9 mouse cellular contexts compared by ENCODE assay signal in genomic region chr14:121920511-121921124, GRCm38 (mm10). TPM values are rescaled to one million over a fixed set of nuclear protein-coding genes. Genes with fewer than 3 reads are reported as not detected.
DNase-seq lines count a peak whose midpoint lies in the region; ATAC-seq and TF ChIP-seq lines count a peak whose summit lies in the region.
"Had no signal": no experiment of that assay in that cellular context is flagged by ENCODE, and none has a peak within 500 bp of the region (broad histone marks: within the 10 kb centered on the region; RNA-seq: fewer than 3 reads in every experiment).

No protein-coding gene starts in this region.

- DNase-seq in heart, adult 9 months (ENCODE audit: low spot score in 2 of 2), result no peak
- peak; percentile 1 for DNase-seq in thymus, postnatal 0 days (ENCODE audit: low spot score)
- DNase-seq in thymus, adult 18-20 months, result no peak
- peak; percentile 85 for DNase-seq in kidney, adult 2 months
- peak; percentile 23 for DNase-seq in stomach, postnatal 0 days (ENCODE audit: low spot score)
- no peak for DNase-seq in T-cell, adult 2 months (ENCODE audit: low spot score)
- DNase-seq in gastrocnemius, postnatal 4 days (ENCODE audit: low spot score in 2 of 2), result no peak
- DNase-seq: right cerebral cortex, postnatal 25 days had no signal

- TF ChIP-seq POLR2A in kidney, adult 2 months (IDR thresholded peaks at IDR 0.05; ENCODE audit: low read depth, low read length), result no peak

- H3K4me1 ChIP-seq in heart, embryonic 12.5 days (replicated peaks), result peaks cover 30% of the 10 kb centered on the region
- H3K4me1 ChIP-seq in kidney, adult 2 months (ENCODE audit: control insufficient read depth, insufficient read depth, low read length), result peaks cover 7% of the 10 kb centered on the region
- H3K4me1 ChIP-seq in stomach, postnatal 0 days (replicated peaks; ENCODE audit: control insufficient read depth, insufficient read depth), result no peaks in the 10 kb centered on the region

- TF ChIP-seq CTCF in kidney, adult 2 months (conservative IDR thresholded peaks at IDR 0.05; ENCODE audit: insufficient read depth, insufficient read length, low read depth, low read length), result no peak
- TF ChIP-seq CTCF in stomach, postnatal 0 days (IDR thresholded peaks at IDR 0.05; ENCODE audit: low read depth), result no peak; the same call in 1 of the 2 replicates

- H3K4me3 ChIP-seq in heart, embryonic 12.5 days, result no peak overlapping the region
- no peak overlapping the region for H3K4me3 ChIP-seq in kidney, adult 2 months (ENCODE audit: insufficient read depth, low read depth, low read length)
- H3K4me3 ChIP-seq in stomach, postnatal 0 days (ENCODE audit: low read depth, low read length), result no peak overlapping the region

- no peak overlapping the region for H3K4me2 ChIP-seq in heart, embryonic 12.5 days
- H3K4me2 ChIP-seq in stomach, postnatal 0 days (replicated peaks; ENCODE audit: low read depth), result no peak overlapping the region

- peak overlapping the region; percentile 26; the same call in 1 of the 2 replicates for H3K27ac ChIP-seq in heart, embryonic 12.5 days (ENCODE audit: poor library complexity, severe bottlenecking)
- H3K27ac ChIP-seq in kidney, adult 2 months (ENCODE audit: insufficient read depth, low read depth, low read length), result no peak overlapping the region
- H3K27ac ChIP-seq in stomach, postnatal 0 days (replicated peaks), result no peak overlapping the region

- 0 out of 2 replicates have a peak overlapping the region, but pooled peaks have one; percentile 5 for H3K9ac ChIP-seq in heart, embryonic 12.5 days
- H3K9ac ChIP-seq in stomach, postnatal 0 days (ENCODE audit: low read length), result no peak overlapping the region

- H3K36me3 ChIP-seq in heart, embryonic 12.5 days, result peaks cover 24% of the 10 kb centered on the region
- no peaks in the 10 kb centered on the region for H3K36me3 ChIP-seq in kidney, adult 2 months (ENCODE audit: control insufficient read depth, insufficient read depth, low read length)
- peaks cover 3% of the 10 kb centered on the region for H3K36me3 ChIP-seq in stomach, postnatal 0 days (ENCODE audit: control insufficient read depth, insufficient read depth, low read length)

- no peaks in the 10 kb centered on the region for H3K9me3 ChIP-seq in heart, embryonic 12.5 days (replicated peaks)
- no peaks in the 10 kb centered on the region for H3K9me3 ChIP-seq in stomach, postnatal 0 days (ENCODE audit: control insufficient read depth, low read length)

- peak; percentile 15; the same call in 1 of the 2 replicates for ATAC-seq in heart, embryonic 12.5 days (ENCODE audit: insufficient number of reproducible peaks, low FRiP score)
- no peak; the same call in 1 of the 2 replicates for ATAC-seq in stomach, postnatal 0 days (ENCODE audit: low FRiP score, low TSS enrichment)

- TF ChIP-seq EP300 in stomach, postnatal 0 days (optimal IDR thresholded peaks at IDR 0.05), result no peak

- no peaks in the 10 kb centered on the region for H3K27me3 ChIP-seq in heart, embryonic 12.5 days (replicated peaks)
- H3K27me3 ChIP-seq in kidney, adult 2 months (replicated peaks; ENCODE audit: control insufficient read depth, insufficient read depth, low read length), result no peaks in the 10 kb centered on the region
- H3K27me3 ChIP-seq in stomach, postnatal 0 days (ENCODE audit: control insufficient read depth, insufficient read depth, low read length), result no peaks in the 10 kb centered on the region

- WGBS in heart, embryonic 12.5 days, result 67% methylated on average over 12 of the region's 12 CpGs
- 52% methylated on average over 12 of the region's 12 CpGs for WGBS in kidney, adult 2 months
- WGBS in stomach, postnatal 0 days, result 76% methylated on average over 12 of the region's 12 CpGs

RNA-seq across cellular contexts. Expression of gene Gpr18, which starts 5.0 kb away (rescaled TPM):
- 0.17 and 0.29 TPM in 2 replicates for polyA plus RNA-seq in heart, embryonic 12.5 days (2016; fragmentation: Nextera tagmentation; extraction: Ambion mirVana)
- 5.5 and 6.3 TPM in 2 replicates for polyA plus RNA-seq in thymus, postnatal 0 days (2015; fragmentation: Nextera tagmentation; extraction: Ambion mirVana)
- 0.83 and 3.5 TPM in 2 replicates for polyA plus RNA-seq in kidney, adult 2 months (2012; rRNA removed)
- 0.06 and 0.08 TPM in 2 replicates for polyA plus RNA-seq in stomach, postnatal 0 days (2015; fragmentation: Nextera tagmentation; extraction: Ambion mirVana)
- total RNA-seq in gastrocnemius, postnatal 4 days (2021), result not detected

RNA-seq across cellular contexts. Expression of gene Ubac2, which starts 42.2 kb away (rescaled TPM):
- polyA plus RNA-seq in heart, embryonic 12.5 days (2016; fragmentation: Nextera tagmentation; extraction: Ambion mirVana), result 56.9 and 63.3 TPM in 2 replicates
- polyA plus RNA-seq in thymus, postnatal 0 days (2015; fragmentation: Nextera tagmentation; extraction: Ambion mirVana), result 90.1 and 102 TPM in 2 replicates
- polyA plus RNA-seq in kidney, adult 2 months (2012; rRNA removed), result 69.3 and 71.6 TPM in 2 replicates
- polyA plus RNA-seq in stomach, postnatal 0 days (2015; fragmentation: Nextera tagmentation; extraction: Ambion mirVana), result 38.5 and 38.6 TPM in 2 replicates
- 10 to 100 TPM; 28.4 to 30.6 TPM for total RNA-seq in gastrocnemius, postnatal 4 days (2021)

RNA-seq across cellular contexts. Expression of gene Gpr183, which starts 44.4 kb away (rescaled TPM):
- 1.6 and 1.7 TPM in 2 replicates for polyA plus RNA-seq in heart, embryonic 12.5 days (2016; fragmentation: Nextera tagmentation; extraction: Ambion mirVana)
- polyA plus RNA-seq in thymus, postnatal 0 days (2015; fragmentation: Nextera tagmentation; extraction: Ambion mirVana), result 12.5 and 13.4 TPM in 2 replicates
- polyA plus RNA-seq in kidney, adult 2 months (2012; rRNA removed), result 0.65 and 1.7 TPM in 2 replicates
- polyA plus RNA-seq in stomach, postnatal 0 days (2015; fragmentation: Nextera tagmentation; extraction: Ambion mirVana), result 1.8 and 2.0 TPM in 2 replicates
- total RNA-seq in gastrocnemius, postnatal 4 days (2021), result 1 to 10 TPM; 2.2 to 2.3 TPM

Comparison
In these comparisons a context has a peak if more than half of its experiments do, and no peak if none do; other contexts are left out.
1. DNase-seq: peak in thymus, postnatal 0 days (single experiment), kidney, adult 2 months (single experiment) and stomach, postnatal 0 days (single experiment); none in heart, adult 9 months (0 of 2), thymus, adult 18-20 months (0 of 2), T-cell, adult 2 months (single experiment) and gastrocnemius, postnatal 4 days (0 of 2).